Mouse (Mus musculus) neural tube, embryonic 11.5 days (tissue): Measurements from ENCODE around the gene Hbs1l. TPM values are rescaled to one million over a fixed set of nuclear protein-coding genes. Genes with fewer than 3 reads are reported as not detected.

Experiments used
- ATAC-seq: fragments of 200-750 bp; cut with Nextera tagmentation; 2 replicates; pipeline ENCODE4 v1.8.0; 2017; ENCODE audit warnings: moderate number of reproducible peaks, mild to moderate bottlenecking, moderate TSS enrichment, moderate library complexity; ENCODE audit not compliant: insufficient read depth, low FRiP score, low TSS enrichment
- DNase-seq: peaks from one replicate; pipeline ENCODE4 v3.0.0-alpha.2; 2015; ENCODE audit warnings: low spot score
- H3K27ac ChIP-seq: fragments of 300-500 bp; sonication (generic); 2 replicates; pipeline ENCODE4 v1.5.1; 2014; ENCODE audit warnings: low read depth, mild to moderate bottlenecking, low read length
- H3K27me3 ChIP-seq: fragments of 300-500 bp; sonication (generic); 2 replicates; pipeline ENCODE4 v1.6.1; 2014; ENCODE audit warnings: mild to moderate bottlenecking, low read length, mixed read lengths; ENCODE audit not compliant: control insufficient read depth, insufficient read depth
- H3K36me3 ChIP-seq: fragments of 300-500 bp; sonication (generic); 2 replicates; pipeline ENCODE4 v1.6.1; 2014; ENCODE audit warnings: mild to moderate bottlenecking, low read length, moderate library complexity, mixed read lengths; ENCODE audit not compliant: control insufficient read depth, insufficient read depth
- H3K4me1 ChIP-seq: fragments of 300-500 bp; sonication (generic); 2 replicates; pipeline ENCODE4 v1.6.1; 2014; ENCODE audit warnings: low read length, mixed read lengths; ENCODE audit not compliant: control insufficient read depth, insufficient read depth
- H3K4me2 ChIP-seq: fragments of 300-500 bp; sonication (generic); 2 replicates; pipeline ENCODE4 v1.6.1; 2014; ENCODE audit warnings: low read depth, mild to moderate bottlenecking, moderate library complexity
- H3K4me3 ChIP-seq: fragments of 300-500 bp; sonication (generic); 2 replicates; pipeline ENCODE4 v1.5.1; 2014; ENCODE audit warnings: low read depth, low read length
- H3K9ac ChIP-seq: fragments of 300-500 bp; sonication (generic); 2 replicates; pipeline ENCODE4 v1.6.1; 2014; ENCODE audit warnings: mild to moderate bottlenecking, low read length
- H3K9me3 ChIP-seq: fragments of 300-500 bp; sonication (generic); 2 replicates; pipeline ENCODE4 v1.6.1; 2016; ENCODE audit warnings: low read length; ENCODE audit not compliant: control insufficient read depth
- WGBS: fragments of 180-500 bp; shearing (Covaris S2); extraction: QIAGEN DNeasy Blood & Tissue Kit; methylation state at CpG from one replicate; pipeline ENCODE4 v1.1.7; 2014; 5-methylcytosine and 5-hydroxymethylcytosine counted together
- polyA plus RNA-seq: library from polyadenylated mRNA; unstranded; fragments of >200 nt; fragmentation: Nextera tagmentation; extraction: Ambion mirVana; gene quantifications from 2 replicates; pipeline ENCODE4 v1.2.1, GENCODE M21; 2014

Hbs1l gene
- polyA plus RNA-seq, 1 experiment from 2014 or later: 131 TPM

DNA sequence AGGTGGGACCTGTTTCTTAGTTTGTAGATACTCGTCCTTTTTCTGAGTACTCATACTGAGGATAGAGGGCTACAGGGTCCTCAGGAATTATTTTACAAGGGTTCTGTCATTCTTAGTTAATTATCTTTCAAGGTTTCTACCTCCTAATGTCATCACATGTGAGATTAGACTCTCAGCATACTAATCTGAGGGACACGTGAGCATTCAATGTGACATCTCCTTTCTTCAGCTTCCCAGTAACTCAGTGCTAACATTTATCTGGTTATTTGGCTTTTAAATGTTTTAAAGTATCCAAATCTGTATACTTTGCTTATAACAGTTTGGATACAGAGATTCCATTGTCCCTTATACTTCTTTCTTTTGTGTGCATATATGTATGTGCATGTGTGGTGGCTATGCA lies 28.3 kb upstream of the Hbs1l start:
- WGBS: 89% methylated on average over 2 of the region's 2 CpGs
- no peaks in the 10 kb centered on the region for H3K9me3 ChIP-seq
- H3K36me3 ChIP-seq: no peaks in the 10 kb centered on the region
- H3K9ac ChIP-seq: no peak overlapping the region
- H3K27me3 ChIP-seq: no peaks in the 10 kb centered on the region
- no peak overlapping the region for H3K4me3 ChIP-seq
- ATAC-seq (no peak), DNase-seq (no peak)
- no peak overlapping the region for H3K27ac ChIP-seq
- H3K4me1 ChIP-seq: no peaks in the 10 kb centered on the region
- H3K4me2 ChIP-seq: no peak overlapping the region

DNA sequence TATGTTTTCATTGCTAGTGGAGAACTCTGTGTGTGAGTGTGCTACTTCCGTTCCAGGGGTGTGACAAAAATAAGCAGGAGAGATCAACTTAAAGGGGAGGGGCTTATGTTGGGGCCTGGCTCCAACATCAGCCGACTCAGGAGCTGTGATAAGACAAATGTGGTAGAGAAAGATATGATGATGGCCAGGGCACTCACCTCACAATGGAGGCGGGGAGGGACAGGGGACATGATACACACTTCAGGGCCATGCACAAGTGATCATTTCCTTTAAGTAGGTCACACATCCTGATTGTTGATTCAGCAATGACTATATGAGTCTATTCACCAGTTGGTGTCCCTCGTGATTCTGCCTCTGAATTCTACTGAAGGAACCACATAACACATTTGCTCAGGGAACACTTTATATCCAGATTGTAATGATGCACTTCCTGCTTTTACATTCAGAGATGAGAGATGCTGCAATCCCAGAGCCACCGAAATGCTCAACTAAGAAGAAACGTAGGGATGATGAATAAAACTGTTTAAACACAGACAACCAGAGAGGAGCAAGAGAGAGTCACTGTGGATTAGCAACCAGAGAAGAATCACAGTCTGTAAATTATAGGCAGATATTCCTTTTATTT lies 26.9 kb upstream of the Hbs1l start:
- no peaks in the 10 kb centered on the region for H3K27me3 ChIP-seq
- H3K4me1 ChIP-seq: no peaks in the 10 kb centered on the region
- DNase-seq (no peak), ATAC-seq (no peak)
- no peak overlapping the region for H3K9ac ChIP-seq
- H3K9me3 ChIP-seq: no peaks in the 10 kb centered on the region
- no peak overlapping the region for H3K4me2 ChIP-seq
- no peak overlapping the region for H3K4me3 ChIP-seq
- H3K36me3 ChIP-seq: no peaks in the 10 kb centered on the region
- H3K27ac ChIP-seq: no peak overlapping the region
- 84% methylated on average over 6 of the region's 6 CpGs for WGBS

DNA sequence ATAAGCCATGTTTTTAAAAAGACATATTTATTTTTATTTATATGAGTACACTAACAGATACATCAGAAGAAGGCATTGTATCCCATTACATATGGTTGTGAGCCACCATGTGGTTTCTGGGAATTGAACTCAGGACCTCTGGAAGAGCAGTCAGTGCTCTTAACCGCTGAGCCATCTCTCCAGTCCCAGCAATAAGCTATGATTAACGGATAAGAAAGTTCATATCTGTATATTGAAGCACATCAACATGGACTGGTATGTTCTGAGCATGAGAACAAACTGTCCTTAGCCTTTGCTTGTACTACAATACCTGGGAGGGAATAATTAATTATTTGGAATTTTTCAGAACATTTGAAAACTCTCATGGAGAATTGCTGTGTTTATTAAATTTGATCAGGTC lies 25.9 kb upstream of the Hbs1l start:
- Histone ChIP-seq H3K27ac (no peak overlapping the region), H3K4me1 (no peaks in the 10 kb centered on the region), H3K4me2 (no peak overlapping the region), H3K36me3 (no peaks in the 10 kb centered on the region), H3K9me3 (no peaks in the 10 kb centered on the region), H3K27me3 (no peaks in the 10 kb centered on the region), H3K9ac (no peak overlapping the region), H3K4me3 (no peak overlapping the region)
- 86% methylated on average over 2 of the region's 2 CpGs for WGBS
- DNase-seq: no peak
- no peak for ATAC-seq

GRCm38 (mm10) chr10:21270905-21271304 lies 24.9 kb upstream of the Hbs1l start:
- H3K9ac ChIP-seq: no peak overlapping the region
- H3K4me3 ChIP-seq: no peak overlapping the region
- H3K4me2 ChIP-seq: no peak overlapping the region
- 88% methylated on average over 5 of the region's 5 CpGs for WGBS
- H3K36me3 ChIP-seq: no peaks in the 10 kb centered on the region
- no peak for ATAC-seq
- H3K4me1 ChIP-seq: no peaks in the 10 kb centered on the region
- H3K27me3 ChIP-seq: no peaks in the 10 kb centered on the region
- DNase-seq: no peak
- H3K27ac ChIP-seq: no peak overlapping the region
- no peaks in the 10 kb centered on the region for H3K9me3 ChIP-seq

DNA sequence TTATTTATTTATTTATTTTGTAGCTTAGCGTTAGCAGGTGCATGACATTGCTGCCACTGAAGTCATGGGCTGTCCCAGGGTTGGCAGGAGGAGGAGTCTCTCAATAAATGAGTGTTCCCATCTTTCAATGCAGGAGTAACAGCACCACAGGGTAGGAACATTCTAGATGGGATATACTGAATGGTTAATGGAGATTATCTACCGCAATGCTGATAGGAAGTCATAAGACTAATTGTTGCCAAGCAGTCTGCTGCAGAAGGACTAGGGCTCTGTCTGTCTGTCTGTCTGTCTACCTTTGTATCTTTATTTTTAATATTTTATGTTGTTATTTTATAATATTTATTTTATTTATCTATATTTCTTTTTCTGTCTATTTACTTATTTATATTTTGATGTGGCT lies 24.5 kb upstream of the Hbs1l start:
- ATAC-seq: no peak
- H3K27me3 ChIP-seq: no peaks in the 10 kb centered on the region
- no peaks in the 10 kb centered on the region for H3K36me3 ChIP-seq

GRCm38 (mm10) chr10:21271785-21272184 lies 24.0 kb upstream of the Hbs1l start:
- no peak for DNase-seq
- 72% methylated on average over 6 of the region's 6 CpGs for WGBS
- no peak overlapping the region for H3K27ac ChIP-seq
- no peaks in the 10 kb centered on the region for H3K27me3 ChIP-seq
- no peaks in the 10 kb centered on the region for H3K36me3 ChIP-seq
- no peak for ATAC-seq
- H3K9me3 ChIP-seq: no peaks in the 10 kb centered on the region
- no peak overlapping the region for H3K4me3 ChIP-seq
- H3K9ac ChIP-seq: no peak overlapping the region
- no peaks in the 10 kb centered on the region for H3K4me1 ChIP-seq
- no peak overlapping the region for H3K4me2 ChIP-seq

More for the DNA sequence above, 24.5 kb upstream of the Hbs1l start:
- Histone ChIP-seq H3K27ac (no peak overlapping the region), H3K4me1 (no peaks in the 10 kb centered on the region), H3K9ac (no peak overlapping the region), H3K4me3 (no peak overlapping the region), H3K9me3 (no peaks in the 10 kb centered on the region), H3K4me2 (no peak overlapping the region)
- 89% methylated on average over 2 of the region's 2 CpGs for WGBS
- no peak for DNase-seq

GRCm38 (mm10) chr10:21287243-21288127 lies 8.3 kb upstream of the Hbs1l start:
- H3K9ac ChIP-seq: no peak overlapping the region
- no peak for ATAC-seq

DNA sequence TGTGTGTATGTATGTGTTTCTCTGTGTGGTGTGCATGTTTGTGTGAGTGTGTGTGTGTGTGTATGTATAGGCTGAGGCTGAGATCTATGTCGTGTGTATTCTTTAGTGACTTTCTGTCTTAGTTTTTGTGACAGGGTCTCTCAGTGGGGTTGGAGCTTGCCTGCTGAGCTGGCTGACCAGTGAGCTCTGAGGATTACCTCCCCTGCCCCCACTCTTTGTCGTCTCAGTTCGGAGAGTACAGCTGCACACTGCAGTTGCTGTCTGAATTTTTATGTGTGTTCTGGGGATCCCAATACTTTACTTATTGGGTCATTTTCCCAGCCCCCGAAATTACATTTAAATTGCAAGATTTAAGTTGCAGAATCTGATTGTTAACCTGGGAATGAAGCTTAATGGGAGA lies 4.6 kb upstream of the Hbs1l start:
- Histone ChIP-seq H3K4me2 (no peak overlapping the region), H3K9me3 (no peaks in the 10 kb centered on the region), H3K27ac (no peak overlapping the region), H3K4me3 (no peak overlapping the region), H3K27me3 (no peaks in the 10 kb centered on the region), H3K36me3 (no peaks in the 10 kb centered on the region), H3K4me1 (no peaks in the 10 kb centered on the region), H3K9ac (no peak overlapping the region)
- 36% methylated on average over 4 of the region's 4 CpGs for WGBS
- DNase-seq (no peak), ATAC-seq (no peak)

More at GRCm38 (mm10) chr10:21287243-21288127, 8.3 kb upstream of the Hbs1l start:
- Histone ChIP-seq H3K36me3 (no peaks in the 10 kb centered on the region), H3K4me1 (no peaks in the 10 kb centered on the region), H3K27ac (no peak overlapping the region), H3K9me3 (no peaks in the 10 kb centered on the region), H3K4me3 (no peak overlapping the region), H3K27me3 (no peaks in the 10 kb centered on the region), H3K4me2 (no peak overlapping the region)
- 65% methylated on average over 10 of the region's 10 CpGs for WGBS
- DNase-seq: no peak

- Histone ChIP-seq H3K9ac (no peak overlapping the region), H3K4me3 (no peak overlapping the region), H3K27ac (no peak overlapping the region), H3K4me1 (peaks cover 7% of the 10 kb centered on the region), H3K36me3 (no peaks in the 10 kb centered on the region), H3K27me3 (no peaks in the 10 kb centered on the region), H3K4me2 (no peak overlapping the region), H3K9me3 (no peaks in the 10 kb centered on the region)
- DNase-seq: no peak
- 94% methylated on average over 2 of the region's 2 CpGs for WGBS
- no peak for ATAC-seq
Measured at GRCm38 (mm10) chr10:21294217-21294616, 1.6 kb upstream of the Hbs1l start.
